Mouse (Mus musculus) heart, embryonic 11.5 days (tissue): ENCODE measurements at regions not wholly inside any gene's neighbourhood (a gene's known extent, or its start where the extent isn't known, plus 50 kb on each side); places are given as distances from the start of the nearest gene placed in this dataset.
A peak's percentile ranks its signal among the peaks of the same experiment; 100 is the strongest.
"Not testable (repeated sequence)": the region's sequence is repeated elsewhere in the genome, so short reads cannot be mapped to it uniquely, and the experiment has no call there.

Source experiments
- ATAC-seq: fragments of 200-750 bp; cut with Nextera tagmentation; replicated peaks from 2 replicates; pipeline ENCODE4 v1.8.0; 2017; ENCODE audit warnings: moderate library complexity; ENCODE audit not compliant: insufficient number of reproducible peaks, low FRiP score, low TSS enrichment
- H3K27ac ChIP-seq: fragments of 300-500 bp; sonication (generic); 2 replicates; pipeline ENCODE4 v1.5.1; 2014; ENCODE audit warnings: mild to moderate bottlenecking, low read depth, low read length
- H3K27me3 ChIP-seq: fragments of 300-500 bp; sonication (generic); 2 replicates; pipeline ENCODE4 v1.6.1; 2014; ENCODE audit warnings: mild to moderate bottlenecking, low read length, mixed read lengths; ENCODE audit not compliant: control insufficient read depth, insufficient read depth
- H3K36me3 ChIP-seq: fragments of 300-500 bp; sonication (generic); 2 replicates; pipeline ENCODE4 v1.6.1; 2014; ENCODE audit warnings: mild to moderate bottlenecking, low read length, moderate library complexity, mixed read lengths; ENCODE audit not compliant: control insufficient read depth, insufficient read depth
- H3K4me1 ChIP-seq: fragments of 300-500 bp; sonication (generic); 2 replicates; pipeline ENCODE4 v1.6.1; 2014; ENCODE audit warnings: low read length; ENCODE audit not compliant: control insufficient read depth, insufficient read depth
- H3K4me2 ChIP-seq: fragments of 300-500 bp; sonication (generic); 2 replicates; pipeline ENCODE4 v1.6.1; 2014; ENCODE audit warnings: mild to moderate bottlenecking, moderate library complexity
- H3K4me3 ChIP-seq: fragments of 300-500 bp; sonication (generic); 2 replicates; pipeline ENCODE4 v1.5.1; 2014; ENCODE audit warnings: low read depth, low read length
- H3K9ac ChIP-seq: fragments of 300-500 bp; sonication (generic); 2 replicates; pipeline ENCODE4 v1.6.1; 2014; ENCODE audit warnings: mild to moderate bottlenecking, low read depth, low read length, moderate library complexity
- H3K9me3 ChIP-seq: fragments of 300-500 bp; sonication (generic); replicated peaks from 2 replicates; pipeline ENCODE4 v1.6.1; 2016; ENCODE audit warnings: low read length; ENCODE audit not compliant: control insufficient read depth
- WGBS: fragments of 180-500 bp; shearing (Covaris S2); extraction: QIAGEN DNeasy Blood & Tissue Kit; methylation state at CpG from one replicate; pipeline ENCODE4 v1.1.7; 2014; ENCODE audit not compliant: insufficient replicate concordance; 5-methylcytosine and 5-hydroxymethylcytosine counted together

DNA sequence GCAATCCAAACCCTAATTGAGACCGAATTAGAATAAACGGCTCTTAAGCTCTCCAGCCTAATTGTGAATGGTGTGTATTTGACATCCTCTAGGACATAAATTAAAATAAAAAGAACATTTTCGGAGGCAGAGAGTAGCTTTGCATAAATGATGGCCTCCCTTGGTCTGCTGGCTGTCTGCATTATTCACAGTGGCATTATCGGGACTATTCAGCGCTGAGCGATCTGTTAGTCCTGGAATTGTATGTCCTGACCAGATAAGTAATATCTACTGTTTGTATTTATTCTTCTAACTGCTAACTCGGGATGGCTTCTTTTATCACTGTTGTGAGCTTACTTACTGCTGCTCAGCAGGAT, 299.6 kb downstream of the Chl1 start:
- Histone ChIP-seq H3K4me3 (0 out of 2 replicates have a peak overlapping the region, but pooled peaks have one; percentile 8), H3K36me3 (no peaks in the 10 kb centered on the region)

DNA sequence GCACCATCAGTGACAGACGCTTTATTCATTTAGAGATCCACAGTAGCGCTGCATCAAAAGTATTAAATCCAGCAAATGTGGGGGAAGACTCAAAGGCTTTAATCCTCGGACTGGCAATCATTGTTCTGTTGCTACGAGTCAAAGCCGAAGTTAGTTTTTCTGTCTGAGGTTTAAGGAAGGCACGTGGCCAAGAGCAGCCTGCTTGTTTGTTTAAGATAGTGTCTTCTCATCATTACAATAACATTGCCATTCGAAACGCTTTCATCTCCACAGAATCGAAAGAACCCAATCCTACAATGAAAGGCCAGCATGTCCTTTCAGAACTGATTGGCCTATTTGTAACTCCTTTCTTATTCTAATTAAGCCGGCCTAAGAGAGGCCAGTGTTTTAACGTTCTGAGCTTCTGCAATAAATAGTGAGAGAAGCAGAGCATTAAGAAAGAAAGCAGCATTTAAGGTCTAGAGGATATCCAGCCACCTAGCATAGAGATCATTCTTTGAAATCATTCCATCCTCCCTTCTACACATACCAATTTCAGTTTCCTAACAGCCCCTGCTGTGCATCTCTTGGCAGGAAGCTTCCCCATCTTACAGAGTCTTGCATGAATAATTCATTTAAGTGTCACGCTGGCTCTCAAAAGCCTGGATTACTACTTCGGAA, 300.1 kb downstream of the Chl1 start:
- 0 out of 2 replicates have a peak, but pooled peaks cover 3% of the 10 kb centered on the region for H3K27me3 ChIP-seq
- H3K4me3 ChIP-seq, result peak overlapping the region; percentile 8; the same call in 1 of the 2 replicates
- 2% methylated on average over 13 of the region's 13 CpGs for WGBS
- H3K9ac ChIP-seq, result no peak overlapping the region
- no peaks in the 10 kb centered on the region for H3K4me1 ChIP-seq
- no peak for ATAC-seq
- H3K4me2 ChIP-seq, result peak overlapping the region; percentile 31
- H3K27ac ChIP-seq, result no peak overlapping the region
- no peaks in the 10 kb centered on the region for H3K9me3 ChIP-seq
- no peaks in the 10 kb centered on the region for H3K36me3 ChIP-seq

More for the DNA sequence above, 299.6 kb downstream of the Chl1 start:
- no peaks in the 10 kb centered on the region for H3K9me3 ChIP-seq
- H3K4me2 ChIP-seq, result peak overlapping the region; percentile 31
- 8% methylated on average over 7 of the region's 7 CpGs for WGBS
- no peak overlapping the region for H3K27ac ChIP-seq
- no peak overlapping the region for H3K9ac ChIP-seq
- 0 out of 2 replicates have a peak, but pooled peaks cover 3% of the 10 kb centered on the region for H3K27me3 ChIP-seq
- no peak for ATAC-seq
- H3K4me1 ChIP-seq, result no peaks in the 10 kb centered on the region

DNA sequence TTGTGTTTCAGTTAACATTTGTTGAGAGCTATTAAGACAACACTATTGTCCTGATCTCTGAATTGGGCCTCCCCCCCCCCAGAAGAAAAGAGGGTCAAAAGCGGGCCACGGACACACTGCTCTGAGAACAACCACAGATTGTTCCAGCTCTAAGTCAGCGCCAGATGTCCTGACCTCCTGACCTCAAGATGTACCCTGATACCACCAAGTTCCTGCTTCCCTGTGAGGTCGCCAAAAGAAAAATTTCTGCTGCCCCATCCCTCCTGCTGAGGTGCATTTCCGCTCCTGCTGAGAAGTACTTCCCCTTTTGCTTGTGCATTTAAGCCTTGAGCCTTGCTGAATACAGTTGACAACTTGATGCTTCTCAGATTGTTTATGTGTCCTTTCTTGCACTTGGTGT, 306.0 kb downstream of the Chl1 start:
- 69% methylated on average over 5 of the region's 5 CpGs for WGBS
- H3K4me3 ChIP-seq, H3K27ac ChIP-seq, ATAC-seq, H3K27me3 ChIP-seq, H3K4me2 ChIP-seq, H3K4me1 ChIP-seq, H3K36me3 ChIP-seq, H3K9me3 ChIP-seq, H3K9ac ChIP-seq: not testable (repeated sequence)

DNA sequence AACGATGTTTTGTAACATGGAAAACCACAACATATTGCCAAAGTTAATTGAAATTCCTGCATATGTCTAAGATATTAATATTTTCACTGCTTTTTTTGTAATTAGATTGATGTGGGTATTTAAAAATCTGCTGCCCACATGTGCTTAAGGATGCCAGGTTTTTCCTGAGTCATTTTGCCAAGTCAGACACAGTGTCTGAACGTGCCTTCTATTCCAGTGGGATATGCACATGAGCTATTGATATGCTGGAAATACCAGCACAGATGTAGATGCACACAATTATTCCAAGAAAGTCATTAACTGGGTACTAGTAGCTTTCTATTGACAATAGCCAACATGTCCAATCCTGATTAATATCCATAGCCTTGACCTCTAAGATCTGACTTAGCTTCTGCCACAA, 315.7 kb downstream of the Chl1 start:
- H3K27ac ChIP-seq, result no peak overlapping the region
- H3K4me3 ChIP-seq, result no peak overlapping the region
- no peak overlapping the region for H3K9ac ChIP-seq
- no peaks in the 10 kb centered on the region for H3K27me3 ChIP-seq
- no peaks in the 10 kb centered on the region for H3K4me1 ChIP-seq
- H3K9me3 ChIP-seq, result 0 out of 2 replicates have a peak, but pooled peaks cover 3% of the 10 kb centered on the region
- 79% methylated on average over 2 of the region's 2 CpGs for WGBS
- H3K36me3 ChIP-seq, result no peaks in the 10 kb centered on the region
- H3K4me2 ChIP-seq, result no peak overlapping the region
- ATAC-seq, result no peak

DNA sequence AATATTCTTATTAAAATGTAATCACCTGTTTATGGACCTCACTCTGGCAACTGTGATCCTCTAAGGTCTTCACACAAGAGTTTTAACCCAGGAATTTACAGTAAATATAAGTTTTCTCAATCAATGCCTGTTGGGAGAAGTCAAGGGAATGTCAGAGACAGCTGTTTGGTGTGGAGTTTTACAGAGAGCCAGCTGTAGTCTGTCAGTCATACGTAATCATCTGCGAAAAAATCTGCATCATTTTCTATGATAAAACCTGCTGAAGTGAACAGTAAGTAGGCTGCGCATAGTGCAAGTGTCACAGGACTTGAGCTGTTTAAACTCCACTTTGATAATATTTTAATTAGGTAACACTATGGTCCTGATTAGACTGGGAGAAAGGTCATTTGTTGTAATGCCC, 317.2 kb downstream of the Chl1 start:
- WGBS, result 83% methylated on average over 3 of the region's 3 CpGs
- ATAC-seq, result no peak
- Histone ChIP-seq H3K27me3 (no peaks in the 10 kb centered on the region), H3K36me3 (no peaks in the 10 kb centered on the region), H3K4me2 (no peak overlapping the region), H3K27ac (no peak overlapping the region), H3K9ac (no peak overlapping the region), H3K9me3 (0 out of 2 replicates have a peak, but pooled peaks cover 3% of the 10 kb centered on the region), H3K4me3 (no peak overlapping the region), H3K4me1 (no peaks in the 10 kb centered on the region)

DNA sequence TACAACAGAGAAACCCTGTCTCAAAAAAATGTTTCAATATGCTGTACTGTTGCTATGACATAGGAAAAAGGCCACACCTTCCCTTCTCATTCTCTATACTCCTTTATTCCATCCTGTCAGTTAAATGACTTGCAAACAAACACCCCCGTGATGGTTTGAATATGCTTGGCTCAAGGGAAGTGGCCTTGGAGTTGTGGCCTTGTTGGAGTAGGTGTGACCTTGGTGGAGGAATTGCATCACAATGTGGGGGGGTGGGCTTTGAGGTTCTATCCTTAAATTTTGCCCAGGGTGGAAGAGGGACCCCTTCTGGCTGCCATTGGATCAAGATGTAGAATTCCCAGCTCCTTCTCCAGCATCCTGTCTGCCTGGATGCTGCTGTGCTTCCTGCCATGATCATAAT, 318.5 kb downstream of the Chl1 start:
- Histone ChIP-seq H3K9me3 (0 out of 2 replicates have a peak, but pooled peaks cover 3% of the 10 kb centered on the region), H3K4me3 (no peak overlapping the region), H3K27ac (no peak overlapping the region), H3K27me3 (no peaks in the 10 kb centered on the region), H3K4me1 (no peaks in the 10 kb centered on the region), H3K4me2 (no peak overlapping the region), H3K9ac (no peak overlapping the region), H3K36me3 (no peaks in the 10 kb centered on the region)
- no peak for ATAC-seq
- 92% methylated on average over 1 of the region's 1 CpGs for WGBS

DNA sequence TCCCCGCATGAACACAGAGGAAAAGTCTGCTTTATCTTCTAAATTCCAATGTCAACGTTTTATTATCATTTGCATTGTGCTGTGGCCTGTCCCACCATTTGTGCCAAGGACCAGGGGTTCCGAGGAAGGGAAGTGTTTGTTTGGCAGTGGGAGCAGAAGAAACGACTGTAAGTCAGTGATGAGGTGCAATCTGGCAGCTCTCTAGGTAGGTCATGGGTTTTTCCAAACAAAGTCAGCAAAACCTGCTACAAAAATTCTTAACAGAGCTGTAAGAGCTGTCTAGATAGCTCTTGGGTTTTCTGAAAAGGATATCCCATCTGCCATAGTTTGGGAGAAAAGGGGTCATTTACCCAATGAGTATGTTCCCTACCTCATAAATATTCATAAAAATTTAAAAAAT, 321.9 kb downstream of the Chl1 start:
- H3K4me3 ChIP-seq, result no peak overlapping the region
- 67% methylated on average over 4 of the region's 4 CpGs for WGBS
- H3K27me3 ChIP-seq, result no peaks in the 10 kb centered on the region
- no peak for ATAC-seq
- H3K9me3 ChIP-seq, result 0 out of 2 replicates have a peak, but pooled peaks cover 3% of the 10 kb centered on the region
- no peaks in the 10 kb centered on the region for H3K36me3 ChIP-seq
- no peak overlapping the region for H3K27ac ChIP-seq
- no peaks in the 10 kb centered on the region for H3K4me1 ChIP-seq
- H3K9ac ChIP-seq, result no peak overlapping the region
- H3K4me2 ChIP-seq, result no peak overlapping the region

DNA sequence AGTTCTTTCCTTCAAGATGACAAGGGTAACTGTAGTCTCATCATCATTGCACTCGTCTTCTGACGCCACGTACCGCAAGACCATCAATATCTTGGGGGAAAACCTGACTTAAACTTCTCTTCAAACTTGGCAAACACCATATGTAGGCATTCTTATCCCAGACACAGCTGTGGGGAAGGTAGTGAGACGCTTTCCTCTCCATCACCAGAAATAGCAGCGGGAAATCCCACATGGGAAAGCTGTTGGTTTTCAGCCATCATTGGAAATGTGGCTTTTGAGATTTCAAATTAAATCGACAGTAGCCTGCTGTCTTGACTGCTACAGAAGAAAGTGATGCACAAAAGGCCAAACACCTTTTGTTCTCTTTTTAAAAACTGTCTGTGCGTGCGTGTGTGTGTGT, 322.4 kb downstream of the Chl1 start:
- H3K4me3 ChIP-seq, result no peak overlapping the region
- no peak for ATAC-seq
- no peak overlapping the region for H3K4me2 ChIP-seq
- H3K36me3 ChIP-seq, result no peaks in the 10 kb centered on the region
- no peak overlapping the region for H3K27ac ChIP-seq
- 85% methylated on average over 9 of the region's 9 CpGs for WGBS
- H3K9ac ChIP-seq, result no peak overlapping the region
- no peaks in the 10 kb centered on the region for H3K27me3 ChIP-seq
- H3K4me1 ChIP-seq, result no peaks in the 10 kb centered on the region
- H3K9me3 ChIP-seq, result 0 out of 2 replicates have a peak, but pooled peaks cover 3% of the 10 kb centered on the region

DNA sequence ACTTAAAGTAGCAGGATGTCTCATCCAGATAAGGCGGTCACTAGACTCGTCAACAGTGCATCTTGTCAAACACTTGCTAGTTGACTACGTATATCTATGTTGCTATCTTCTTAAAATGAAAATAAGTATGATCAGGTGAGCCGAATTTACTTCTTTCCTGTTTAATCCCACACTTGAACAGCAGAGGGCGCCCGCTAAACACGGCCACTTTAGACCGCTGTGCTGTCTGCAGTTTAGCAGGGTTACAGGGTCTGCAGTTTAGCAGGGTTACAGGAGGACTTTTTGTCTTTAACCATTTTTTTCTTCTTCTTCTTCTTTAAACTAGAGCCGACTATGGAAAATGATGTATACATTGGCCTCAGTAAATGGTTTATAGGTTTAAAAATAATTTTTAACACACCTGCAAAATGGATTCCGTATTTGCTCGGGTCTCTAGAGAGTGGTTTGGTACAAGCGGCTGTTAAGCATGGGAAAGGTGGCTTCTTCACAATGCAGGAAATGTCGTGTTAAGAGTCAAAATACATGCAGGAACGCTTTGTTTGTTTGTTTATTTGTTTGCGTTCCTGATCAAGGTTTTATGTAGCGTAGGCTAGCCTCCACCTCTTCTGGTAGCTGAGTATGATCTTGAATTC, 323.2 kb downstream of the Chl1 start:
- Histone ChIP-seq H3K27ac (no peak overlapping the region), H3K4me2 (no peak overlapping the region), H3K4me3 (no peak overlapping the region), H3K9ac (no peak overlapping the region), H3K27me3 (no peaks in the 10 kb centered on the region), H3K9me3 (0 out of 2 replicates have a peak, but pooled peaks cover 3% of the 10 kb centered on the region), H3K36me3 (no peaks in the 10 kb centered on the region), H3K4me1 (no peaks in the 10 kb centered on the region)
- ATAC-seq, result no peak
- WGBS, result 48% methylated on average over 16 of the region's 16 CpGs
